Mouse (Mus musculus) spleen, postnatal 10 days (tissue): Measurements from ENCODE around the gene Ap3d1.

Experiments
- DNase-seq, 2 experiments: peaks; one replicate each; pipeline ENCODE4 v3.0.0; 2021 to 2022; ENCODE audit warnings: low spot score in 2 of 2

Gene Ap3d1

DNA sequence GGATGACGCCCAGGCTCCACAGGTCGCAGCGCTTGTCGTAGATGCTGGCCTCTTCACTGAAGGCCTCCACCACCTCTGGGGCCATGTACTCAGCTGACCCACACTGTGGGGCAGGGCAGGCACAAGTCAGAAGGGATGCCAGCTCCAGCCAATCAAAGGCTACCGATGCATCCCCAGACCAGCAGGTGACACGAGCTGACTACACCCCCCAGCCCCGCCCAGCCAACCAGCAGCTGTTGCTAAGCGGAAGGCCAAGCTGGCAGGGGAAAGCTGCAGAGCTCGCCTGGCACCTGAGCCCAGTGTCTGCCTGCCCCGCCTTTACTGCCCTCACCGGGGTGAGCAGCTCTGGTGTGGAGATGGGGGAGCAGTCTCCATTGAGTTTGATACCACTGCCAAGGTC is 73.5 kb downstream of the Ap3d1 start:
- DNase-seq: peak in 1 of 2 experiments; percentile 53

DNA sequence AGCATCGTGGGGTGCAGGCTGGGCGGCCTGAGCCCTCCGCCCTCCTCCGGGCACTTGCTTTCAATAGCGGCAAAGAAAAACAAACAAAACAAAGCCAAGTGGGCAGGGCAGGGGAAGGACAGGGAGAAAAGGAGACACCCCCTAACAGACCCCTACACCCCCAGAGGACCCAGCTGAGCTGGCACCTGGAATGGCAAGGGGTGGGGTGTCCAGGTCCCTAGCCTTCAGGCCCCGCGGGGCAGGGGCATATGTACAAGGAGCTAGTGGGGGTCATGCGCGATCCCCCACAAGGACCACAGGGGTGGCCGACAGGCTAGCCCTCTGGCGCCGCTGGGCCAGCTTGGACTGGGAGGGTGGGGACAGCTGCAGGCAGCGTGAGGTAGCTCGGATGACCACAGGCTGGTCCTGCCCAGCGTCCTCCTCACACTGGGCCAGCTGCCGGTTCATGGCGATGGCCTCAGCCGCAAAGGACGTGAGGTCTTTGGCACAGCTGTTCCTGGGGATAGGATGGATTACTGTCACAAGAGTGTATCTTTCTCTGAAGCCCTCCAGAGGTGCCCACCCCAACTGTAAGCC is 75.1 kb downstream of the Ap3d1 start:
- DNase-seq: no peak

DNA sequence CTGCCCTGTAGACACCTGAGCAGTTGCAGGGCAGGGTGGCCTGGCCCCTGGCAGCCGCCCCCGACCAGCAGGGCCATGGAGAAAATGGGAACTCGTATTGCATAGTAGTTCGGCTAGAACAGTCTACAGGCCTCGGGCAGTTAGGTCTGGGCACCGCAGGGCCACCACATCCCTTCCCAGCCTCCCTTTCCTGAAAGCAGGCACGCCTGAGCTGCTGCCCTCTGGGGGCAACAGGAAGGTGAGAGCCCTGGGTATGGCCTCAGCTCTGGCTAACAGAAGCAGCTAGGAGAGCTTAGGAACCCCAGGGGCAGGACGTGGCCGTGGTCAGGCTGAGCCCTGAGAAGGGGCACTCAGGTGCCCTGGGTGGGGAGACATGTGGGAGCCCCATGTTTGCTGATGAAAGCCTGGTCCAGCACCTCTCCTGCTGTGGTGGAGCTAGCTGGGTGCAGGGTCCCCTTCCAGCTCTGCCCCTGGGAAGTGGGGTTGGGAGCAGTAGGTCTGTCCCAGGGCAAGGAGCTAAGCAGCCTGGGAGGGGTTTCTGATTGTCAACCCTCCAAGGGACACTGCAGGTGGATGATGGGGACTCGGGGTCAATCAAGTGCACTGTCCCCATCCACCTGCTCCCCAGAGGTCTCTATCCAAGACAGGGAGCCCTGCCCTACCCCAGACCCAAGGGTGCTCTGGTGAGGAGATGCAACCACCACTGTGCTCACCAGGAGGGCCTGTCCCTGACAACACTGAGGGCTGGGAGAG is 75.9 kb downstream of the Ap3d1 start:
- no peak for DNase-seq

DNA sequence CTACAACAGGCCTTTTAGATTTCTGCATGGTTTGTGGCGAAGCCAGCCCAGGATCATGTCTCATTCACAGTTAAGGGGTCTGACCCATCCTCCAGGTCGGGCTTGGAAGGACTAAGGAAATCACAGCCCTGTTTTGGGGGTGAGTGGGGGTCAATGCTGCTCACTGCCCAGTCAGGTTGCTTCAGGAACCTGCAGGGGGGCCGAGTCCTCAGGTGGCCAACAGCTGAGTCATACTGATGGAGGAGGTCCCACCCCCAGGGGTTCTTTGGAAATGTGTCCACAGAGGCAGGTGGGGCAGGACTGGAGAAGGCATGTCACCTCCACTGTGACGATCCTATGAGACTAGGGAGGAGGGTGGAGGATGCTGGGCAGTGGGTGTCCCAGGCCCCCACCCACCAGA is 76.6 kb downstream of the Ap3d1 start:
- peak in 1 of 2 experiments; percentile 28 for DNase-seq

DNA sequence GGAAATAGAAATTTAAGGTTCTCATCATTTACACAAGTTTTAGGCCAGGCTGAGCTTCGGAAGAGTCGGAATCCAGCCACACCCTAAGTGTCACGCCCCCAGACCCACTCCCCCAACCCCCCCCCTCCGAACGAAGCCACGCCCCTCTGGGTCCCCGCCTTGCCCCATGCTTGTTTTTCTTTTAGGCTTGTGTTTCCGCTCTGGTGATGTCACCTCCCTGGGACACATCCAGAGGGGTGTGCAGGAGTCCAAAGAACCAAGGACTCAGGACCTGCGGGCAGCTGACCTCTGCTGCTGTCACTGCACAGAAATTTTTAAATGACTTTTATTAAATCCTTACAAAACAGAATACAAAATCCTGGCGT is 77.1 kb downstream of the Ap3d1 start:
- DNase-seq: peak in 1 of 2 experiments; percentile 39

DNA sequence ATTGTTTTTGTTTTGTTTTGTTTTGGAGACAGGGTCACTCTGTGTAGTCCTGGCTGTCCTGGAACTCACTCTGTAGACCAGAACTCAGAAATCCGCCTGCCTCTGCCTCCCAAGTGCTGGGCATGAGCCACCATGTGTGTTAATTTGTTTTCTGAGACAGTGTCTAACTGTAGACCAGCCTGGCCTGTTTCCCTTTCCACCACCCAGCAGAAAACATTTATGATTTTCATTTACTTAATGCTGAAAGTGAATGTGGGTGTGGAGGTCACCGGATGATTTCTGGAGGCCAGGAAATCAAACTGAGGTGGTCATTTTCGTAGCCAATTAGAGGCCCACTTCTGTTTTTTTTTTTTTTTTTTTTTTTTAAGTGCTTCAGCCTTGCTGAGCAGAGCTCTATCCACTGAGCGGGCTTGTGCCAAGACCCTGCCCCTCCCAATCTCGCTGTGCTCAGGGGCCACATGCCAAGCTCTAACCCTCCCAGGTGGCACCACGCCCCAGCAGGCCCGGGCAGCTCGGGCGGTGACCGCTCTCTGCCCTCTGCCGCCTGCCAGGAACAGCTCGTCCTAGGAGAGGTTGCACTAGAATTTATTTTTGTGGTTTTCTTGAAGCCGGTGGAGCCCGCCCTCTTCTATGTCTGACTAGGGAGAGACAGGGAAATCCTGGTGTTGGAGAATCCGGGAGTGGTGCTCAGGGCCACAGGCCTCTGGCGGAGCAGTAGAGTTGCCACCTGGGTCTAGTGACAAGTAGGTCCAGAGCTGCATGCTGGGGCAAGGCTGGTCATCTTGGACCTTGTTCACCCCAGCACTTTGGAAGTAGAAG is 77.7 kb downstream of the Ap3d1 start:
- peak; percentile 26 to 75 for DNase-seq

DNA sequence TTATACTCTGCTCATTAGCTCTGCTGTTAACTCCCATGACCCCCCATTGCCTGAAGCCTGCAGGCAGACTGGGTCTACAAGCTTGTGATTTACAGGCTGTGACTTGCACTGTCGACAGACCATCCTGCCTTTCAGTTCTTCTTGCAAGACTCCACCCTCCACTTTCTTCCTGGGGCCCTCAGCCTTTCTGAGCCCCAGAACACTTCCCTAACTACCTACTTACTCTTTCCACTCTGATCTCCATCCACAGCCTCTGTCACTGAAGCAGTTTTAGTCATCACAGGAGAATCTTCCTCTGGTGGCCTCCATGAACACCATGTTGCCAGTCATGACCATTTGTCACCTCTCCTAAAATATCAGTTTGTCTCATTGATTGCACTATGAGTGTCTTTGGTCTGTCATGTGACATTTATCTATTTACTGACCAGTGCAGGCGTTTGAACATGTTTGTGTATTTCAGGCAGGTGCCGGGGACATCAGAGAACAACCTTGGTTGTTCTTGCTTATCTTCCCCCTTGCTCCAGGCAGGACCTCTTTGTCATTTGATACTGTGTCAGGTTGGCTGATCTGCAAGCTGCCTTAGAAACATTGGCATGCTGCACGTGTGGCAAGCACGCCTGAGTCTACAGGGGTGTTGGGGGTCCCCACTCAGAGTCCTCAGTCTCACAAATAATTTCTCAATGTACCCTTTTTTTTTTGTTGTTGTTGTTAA is 78.4 kb downstream of the Ap3d1 start:
- DNase-seq: peak in 1 of 2 experiments; percentile 32

DNA sequence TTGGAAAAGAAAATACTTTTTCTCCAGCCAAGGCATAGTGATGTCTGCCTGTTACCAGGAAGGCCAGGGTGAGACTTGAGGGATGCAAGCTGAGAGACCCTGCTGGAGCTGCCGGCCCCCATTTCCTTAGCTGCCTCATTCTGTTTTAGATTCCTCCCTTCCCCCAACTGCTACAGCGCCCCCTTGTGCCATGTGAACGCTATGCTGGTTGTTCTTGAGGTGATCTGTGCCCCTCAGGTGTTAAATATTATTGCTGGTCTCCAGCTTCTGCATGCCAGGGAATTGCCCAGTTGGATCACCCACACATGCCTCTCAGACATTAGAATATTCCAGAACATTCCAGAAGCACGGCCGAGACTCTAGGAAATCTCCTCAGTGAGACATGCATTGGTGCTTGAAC is 80.9 kb downstream of the Ap3d1 start:
- DNase-seq: peak; percentile 67 to 88

DNA sequence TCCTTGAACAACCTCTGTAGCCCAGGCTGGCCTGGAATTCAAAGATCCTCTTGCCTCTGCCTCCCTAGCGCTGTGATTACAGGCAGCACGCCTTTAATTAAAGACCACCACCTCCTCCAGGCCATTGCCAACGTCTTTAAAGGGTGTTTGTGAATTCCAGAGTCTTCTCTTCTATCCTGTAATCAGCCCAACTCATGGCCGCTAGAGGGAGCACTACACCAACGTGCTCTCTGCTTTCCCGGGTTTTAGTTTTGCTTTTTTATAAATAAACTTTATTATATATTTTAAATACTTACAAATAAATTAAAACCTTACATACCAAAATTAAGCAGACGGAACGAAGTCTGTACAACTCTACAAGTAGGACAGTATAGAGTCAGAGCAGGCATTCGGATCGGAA is 82.9 kb downstream of the Ap3d1 start:
- peak; percentile 77 to 90 for DNase-seq

DNA sequence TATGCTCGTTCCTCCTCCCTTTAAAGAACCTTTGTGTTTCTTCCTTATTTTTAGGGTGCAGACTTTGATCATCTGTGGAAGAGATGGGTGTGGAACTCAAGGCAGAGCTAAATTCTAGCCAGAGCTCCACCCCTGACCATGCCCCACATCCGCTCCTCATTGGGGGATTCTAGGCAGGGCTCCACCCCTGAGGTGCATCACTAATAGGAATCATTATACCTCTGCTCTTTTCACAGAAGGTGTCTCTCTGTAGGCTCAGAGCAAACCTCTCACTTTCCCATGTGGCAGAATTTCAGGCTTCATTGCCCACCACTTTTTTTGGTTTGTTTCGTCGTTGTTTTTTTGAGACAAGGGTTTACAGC is 83.2 kb downstream of the Ap3d1 start:
- DNase-seq: peak in 1 of 2 experiments; percentile 53

DNA sequence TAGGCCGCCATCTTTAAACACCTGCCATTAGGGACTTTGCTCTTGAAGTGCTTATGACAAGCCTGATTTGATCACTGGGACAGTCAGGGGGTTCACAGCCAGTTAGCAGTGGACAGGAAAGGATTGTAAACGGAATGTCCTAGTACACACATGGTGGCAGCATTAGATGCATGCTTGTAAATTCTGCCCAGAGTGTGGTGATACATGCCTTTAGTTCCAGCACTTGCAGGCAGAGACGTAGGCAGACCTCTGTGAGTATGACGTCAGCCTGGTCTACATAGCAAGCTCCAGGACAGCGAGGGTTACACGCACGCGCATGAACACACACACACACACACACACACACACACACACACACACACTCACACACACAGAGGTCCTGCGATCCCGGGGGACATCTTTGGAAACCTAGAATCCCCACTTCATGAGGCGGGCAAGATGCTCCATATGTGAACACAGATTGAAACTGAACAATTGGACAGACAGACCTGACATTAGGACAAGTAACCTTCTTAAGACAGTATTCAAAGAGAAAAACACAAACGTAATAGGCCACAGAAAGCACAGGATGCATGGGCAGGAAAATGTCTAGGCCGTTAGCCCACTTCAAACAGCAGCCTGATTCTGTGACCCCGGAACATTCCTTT is 83.7 kb downstream of the Ap3d1 start:
- DNase-seq: no peak
